Mouse (Mus musculus): ENCODE measurements around the gene Foxe3. TPM values are rescaled to one million over a fixed set of nuclear protein-coding genes. Genes with fewer than 3 reads are reported as not detected.

Foxe3 gene
- polyA plus RNA-seq, 1 experiment from 2014 or later, result not detected

- no peak for TF ChIP-seq CTCF (IDR thresholded peaks at IDR 0.05; ENCODE audit: low read depth)
- no peak overlapping the region for H3K9ac ChIP-seq (ENCODE audit: low read depth, low read length)
- H3K4me2 ChIP-seq (replicated peaks; ENCODE audit: low read depth), result no peak overlapping the region
- no peak overlapping the region for H3K4me3 ChIP-seq (ENCODE audit: low read depth, low read length)
- 36% methylated on average over 10 of the region's 10 CpGs for WGBS
- H3K36me3 ChIP-seq (ENCODE audit: control insufficient read depth, insufficient read depth), result no peaks in the 10 kb centered on the region
- H3K27ac ChIP-seq (ENCODE audit: low read depth, low read length), result no peak overlapping the region
- no peaks in the 10 kb centered on the region for H3K9me3 ChIP-seq (ENCODE audit: control insufficient read depth)
- H3K4me1 ChIP-seq (replicated peaks; ENCODE audit: control insufficient read depth, insufficient read depth, low read length), result no peaks in the 10 kb centered on the region
- ATAC-seq, result no peak
- peaks cover 99% of the 10 kb centered on the region for H3K27me3 ChIP-seq (replicated peaks; ENCODE audit: control insufficient read depth, insufficient read depth, low read length)
Measured at GRCm38 (mm10) chr4:114905969-114906680, 19.7 kb downstream of the Foxe3 start.

DNA sequence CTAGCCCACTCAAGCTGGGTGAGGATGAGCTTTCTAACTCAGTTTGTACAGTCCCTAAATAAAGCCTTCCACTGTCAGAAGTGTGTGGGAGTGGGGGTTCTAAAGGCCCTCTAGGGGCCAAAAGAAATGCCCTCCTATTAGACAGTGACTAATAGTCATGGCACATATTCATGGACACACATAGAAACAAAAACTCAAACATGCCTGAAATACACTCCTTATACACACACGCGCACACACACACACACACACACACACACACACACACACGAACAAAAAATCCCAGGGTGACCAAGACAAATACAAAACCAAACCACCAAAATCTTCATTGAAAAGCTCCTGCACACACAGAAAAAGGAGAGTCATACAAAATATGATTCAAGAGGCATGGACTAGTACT is 20.3 kb downstream of the Foxe3 start:
- H3K4me1 ChIP-seq (replicated peaks; ENCODE audit: control insufficient read depth, insufficient read depth, low read length), result no peaks in the 10 kb centered on the region
- no peak for ATAC-seq
- TF ChIP-seq CTCF (IDR thresholded peaks at IDR 0.05; ENCODE audit: low read depth), result no peak
- H3K36me3 ChIP-seq (ENCODE audit: control insufficient read depth, insufficient read depth), result no peaks in the 10 kb centered on the region
- no peak overlapping the region for H3K9ac ChIP-seq (ENCODE audit: low read depth, low read length)
- WGBS, result 61% methylated on average over 3 of the region's 3 CpGs
- no peak overlapping the region for H3K4me2 ChIP-seq (replicated peaks; ENCODE audit: low read depth)
- no peak overlapping the region for H3K4me3 ChIP-seq (ENCODE audit: low read depth, low read length)
- no peaks in the 10 kb centered on the region for H3K9me3 ChIP-seq (ENCODE audit: control insufficient read depth)
- H3K27me3 ChIP-seq (replicated peaks; ENCODE audit: control insufficient read depth, insufficient read depth, low read length), result peaks cover 99% of the 10 kb centered on the region
- H3K27ac ChIP-seq (ENCODE audit: low read depth, low read length), result no peak overlapping the region

GRCm38 (mm10) chr4:114903422-114903782 is 22.4 kb downstream of the Foxe3 start:
- Histone ChIP-seq H3K4me1 (replicated peaks; ENCODE audit: control insufficient read depth, insufficient read depth, low read length) (no peaks in the 10 kb centered on the region), H3K9ac (ENCODE audit: low read depth, low read length) (no peak overlapping the region), H3K27me3 (replicated peaks; ENCODE audit: control insufficient read depth, insufficient read depth, low read length) (peaks cover 99% of the 10 kb centered on the region), H3K36me3 (ENCODE audit: control insufficient read depth, insufficient read depth) (no peaks in the 10 kb centered on the region), H3K4me3 (ENCODE audit: low read depth, low read length) (0 out of 2 replicates have a peak overlapping the region, but pooled peaks have one; percentile 26), H3K9me3 (ENCODE audit: control insufficient read depth) (no peaks in the 10 kb centered on the region), H3K27ac (ENCODE audit: low read depth, low read length) (no peak overlapping the region), H3K4me2 (replicated peaks; ENCODE audit: low read depth) (no peak overlapping the region)
- ATAC-seq, result no peak
- TF ChIP-seq CTCF (IDR thresholded peaks at IDR 0.05; ENCODE audit: low read depth), result no peak
- WGBS, result 8% methylated on average over 11 of the region's 11 CpGs

DNA sequence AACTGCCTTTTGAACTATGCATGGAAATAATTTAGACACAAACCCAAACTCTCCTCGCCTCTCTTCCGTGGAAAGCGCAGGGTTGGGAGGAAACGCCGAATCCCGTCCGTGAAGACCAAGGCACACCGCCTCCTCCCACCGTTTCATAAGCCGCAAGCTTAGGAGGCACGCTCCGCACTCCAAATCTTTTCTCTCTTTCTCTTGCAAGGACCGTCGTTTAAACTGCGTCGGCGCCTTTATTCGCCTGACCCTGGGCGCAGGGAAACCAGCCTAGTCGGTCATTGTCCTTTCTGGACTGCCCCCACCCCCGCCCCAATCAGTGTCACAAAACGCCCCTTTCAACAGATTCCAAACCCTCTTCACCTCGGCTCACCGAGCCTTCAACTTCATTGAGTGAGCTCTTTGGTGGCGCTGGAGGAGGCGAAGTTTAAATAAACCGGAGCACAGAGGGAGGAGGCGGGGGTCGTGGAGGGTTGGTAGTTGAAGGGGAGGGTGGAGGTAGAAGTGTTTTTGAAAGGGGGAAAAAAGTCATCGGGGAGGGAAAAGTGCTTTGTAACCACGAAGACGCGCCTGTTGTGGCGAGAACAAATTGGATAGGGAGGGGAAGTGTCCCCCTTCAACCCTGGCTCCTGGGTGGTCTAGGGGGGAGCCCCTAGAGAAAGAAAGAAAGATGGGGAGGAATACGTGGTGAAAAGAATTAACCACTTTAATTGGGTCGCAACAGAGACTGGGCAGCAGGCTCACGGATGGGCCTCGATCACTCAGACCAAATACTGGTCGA is 23.0 kb downstream of the Foxe3 start:
- H3K27me3 ChIP-seq (replicated peaks; ENCODE audit: control insufficient read depth, insufficient read depth, low read length), result peaks cover 99% of the 10 kb centered on the region
- 1% methylated on average over 39 of the region's 39 CpGs for WGBS

GRCm38 (mm10) chr4:114901643-114902351 is 24.0 kb downstream of the Foxe3 start:
- peak overlapping the region; percentile 26 for H3K4me3 ChIP-seq (ENCODE audit: low read depth, low read length)
- no peaks in the 10 kb centered on the region for H3K36me3 ChIP-seq (ENCODE audit: control insufficient read depth, insufficient read depth)
- ATAC-seq, result 0 out of 2 replicates have a peak, but pooled peaks have one; percentile 32
- H3K4me1 ChIP-seq (replicated peaks; ENCODE audit: control insufficient read depth, insufficient read depth, low read length), result no peaks in the 10 kb centered on the region
- no peak overlapping the region for H3K27ac ChIP-seq (ENCODE audit: low read depth, low read length)
- peak overlapping the region; percentile 43 for H3K4me2 ChIP-seq (replicated peaks; ENCODE audit: low read depth)
- H3K9me3 ChIP-seq (ENCODE audit: control insufficient read depth), result no peaks in the 10 kb centered on the region
- no peak for TF ChIP-seq CTCF (IDR thresholded peaks at IDR 0.05; ENCODE audit: low read depth)
- H3K9ac ChIP-seq (ENCODE audit: low read depth, low read length), result no peak overlapping the region
- 1% methylated on average over 41 of the region's 42 CpGs for WGBS
- peaks cover 98% of the 10 kb centered on the region for H3K27me3 ChIP-seq (replicated peaks; ENCODE audit: control insufficient read depth, insufficient read depth, low read length)

More for the DNA sequence above, 23.0 kb downstream of the Foxe3 start:
- H3K4me1 ChIP-seq (replicated peaks; ENCODE audit: control insufficient read depth, insufficient read depth, low read length), result no peaks in the 10 kb centered on the region
- no peaks in the 10 kb centered on the region for H3K9me3 ChIP-seq (ENCODE audit: control insufficient read depth)
- H3K4me2 ChIP-seq (replicated peaks; ENCODE audit: low read depth), result 0 out of 2 replicates have a peak overlapping the region, but pooled peaks have one; percentile 43
- no peak overlapping the region for H3K27ac ChIP-seq (ENCODE audit: low read depth, low read length)
- ATAC-seq, result no peak
- H3K9ac ChIP-seq (ENCODE audit: low read depth, low read length), result no peak overlapping the region
- TF ChIP-seq CTCF (IDR thresholded peaks at IDR 0.05; ENCODE audit: low read depth), result no peak
- H3K36me3 ChIP-seq (ENCODE audit: control insufficient read depth, insufficient read depth), result no peaks in the 10 kb centered on the region
- H3K4me3 ChIP-seq (ENCODE audit: low read depth, low read length), result peak overlapping the region; percentile 26
